Mouse (Mus musculus) small intestine, adult 2 months (tissue): ENCODE measurements around the gene Rap1gds1.

Experiments used
- CTCF ChIP-seq: fragments of 200-500 bp; IDR thresholded peaks from 2 replicates; pipeline ENCODE4 v1.5.1; 2012; ENCODE audit warnings: low read depth, mild to moderate bottlenecking, control low read depth, inconsistent platforms, low read length, moderate library complexity, mixed read lengths; ENCODE audit not compliant: insufficient replicate concordance, insufficient read length; ENCODE audit errors: extremely low read depth
- POLR2A ChIP-seq: fragments of 200-500 bp; IDR thresholded peaks from 2 replicates; pipeline ENCODE4 v1.6.1; 2012; ENCODE audit warnings: low read depth, mild to moderate bottlenecking, control low read depth, inconsistent platforms, low read length, moderate library complexity

- TF ChIP-seq CTCF (no peak), POLR2A (no peak)
Observed at GRCm38 (mm10) chr3:138991367-138991766, 83.6 kb downstream of the Rap1gds1 start.
